Mouse (Mus musculus) lung, postnatal 0 days (tissue): Measurements from ENCODE around the gene Arhgap24.

Experiments
- CTCF ChIP-seq: IDR thresholded peaks from 2 replicates; pipeline ENCODE4 v1.5.1; 2016; ENCODE audit warnings: antibody characterized with exemption, mild to moderate bottlenecking
- EP300 ChIP-seq: IDR thresholded peaks from 2 replicates; pipeline ENCODE4 v1.6.1; 2016; ENCODE audit warnings: antibody characterized with exemption, mild to moderate bottlenecking, control low read depth

GRCm38 (mm10) chr5:102947061-102947711, 466.0 kb downstream of the Arhgap24 start:
- TF ChIP-seq CTCF (no peak), EP300 (no peak)
